14 mouse cellular contexts compared by ENCODE assay signal in genomic region chr6:7600228-7600627, GRCm38 (mm10). TPM values are rescaled to one million over a fixed set of nuclear protein-coding genes. Genes with fewer than 3 reads are reported as not detected.
DNase-seq lines count a peak whose midpoint lies in the region; TF ChIP-seq lines count a peak whose summit lies in the region.
"Had no signal": no experiment of that assay in that cellular context is flagged by ENCODE, and none has a peak within 500 bp of the region (broad histone marks: within the 10 kb centered on the region; RNA-seq: fewer than 3 reads in every experiment).

No protein-coding gene starts in this region.

- H3K27me3 ChIP-seq in heart, adult 2 months (ENCODE audit: control insufficient read depth, insufficient read depth, low read length), result no peaks in the 10 kb centered on the region
- no peaks in the 10 kb centered on the region; a peak in 1 of 4 replicates for H3K27me3 ChIP-seq in MEL (ENCODE audit: control insufficient read depth in 1 of 2, insufficient read depth in 2 of 2, low read length in 2 of 2)
- H3K27me3 ChIP-seq: forebrain, embryonic 13.5 days; hindbrain, embryonic 15.5 days; lung, embryonic 15.5 days had no signal

- TF ChIP-seq RAD21 in MEL (IDR thresholded peaks at IDR 0.05; ENCODE audit: low read depth, low read length), result peak; percentile 24

- no peak for DNase-seq in heart, adult 2 months
- DNase-seq in heart, postnatal 4 days, result no peak
- DNase-seq in 3134 (ENCODE audit: extremely low read depth, insufficient read length, low spot score), result peak; percentile 39
- DNase-seq in MEL (ENCODE audit: low read depth, low spot score), result peak; percentile 16
- DNase-seq in embryo, embryonic 9.5 days (ENCODE audit: extremely low spot score), result peak; percentile 10
- no peak for DNase-seq in adrenal gland, postnatal 25 days
- no peak for DNase-seq in thymus, postnatal 10 days (ENCODE audit: low spot score in 2 of 2)
- DNase-seq in adrenal gland, adult 2 months, result no peak
- DNase-seq: cerebellum, postnatal 25 days; heart, adult 11 months; left cerebral cortex, postnatal 4 days had no signal

- no peak overlapping the region for H3K9ac ChIP-seq in heart, adult 2 months (ENCODE audit: low read depth, low read length)
- no peak overlapping the region for H3K9ac ChIP-seq in MEL (ENCODE audit: control insufficient read depth, low read depth, low read length, poor library complexity, severe bottlenecking)
- H3K9ac ChIP-seq: forebrain, embryonic 13.5 days; hindbrain, embryonic 15.5 days; lung, embryonic 15.5 days had no signal

- no peaks in the 10 kb centered on the region for H3K79me2 ChIP-seq in heart, adult 2 months (replicated peaks; ENCODE audit: control insufficient read depth, insufficient read depth, low read length)
- H3K79me2 ChIP-seq in MEL (ENCODE audit: control insufficient read depth, insufficient read depth, low read length, poor library complexity), result no peaks in the 10 kb centered on the region

- no peaks in the 10 kb centered on the region for H3K4me1 ChIP-seq in heart, adult 2 months (ENCODE audit: control insufficient read depth, insufficient read depth, low read length)
- no peaks in the 10 kb centered on the region for H3K4me1 ChIP-seq in MEL (ENCODE audit: control insufficient read depth in 1 of 2, insufficient read depth in 2 of 2, low read length in 2 of 2)
- H3K4me1 ChIP-seq: forebrain, embryonic 13.5 days; hindbrain, embryonic 15.5 days; lung, embryonic 15.5 days had no signal

- no peak overlapping the region for H3K27ac ChIP-seq in heart, adult 2 months
- no peak overlapping the region for H3K27ac ChIP-seq in MEL (ENCODE audit: control insufficient read depth, low read depth, low read length)
- H3K27ac ChIP-seq: forebrain, embryonic 13.5 days; hindbrain, embryonic 15.5 days; lung, embryonic 15.5 days had no signal

- no peaks in the 10 kb centered on the region for H3K9me3 ChIP-seq in MEL (replicated peaks; ENCODE audit: insufficient read depth, low read length)
- H3K9me3 ChIP-seq: forebrain, embryonic 13.5 days; hindbrain, embryonic 15.5 days; lung, embryonic 15.5 days had no signal

- peak; percentile 51 for TF ChIP-seq CTCF in heart, adult 2 months (IDR thresholded peaks at IDR 0.05)
- peak in 1 of 3 experiments; percentile 37; a peak in 2 of 6 replicates for TF ChIP-seq CTCF in MEL (IDR thresholded peaks at IDR 0.05 in 2 of 3, conservative IDR thresholded peaks at IDR 0.05 in 1 of 3; ENCODE audit: control insufficient read depth in 1 of 3, insufficient read depth in 1 of 3, low read depth in 2 of 3, low read length in 3 of 3, poor library complexity in 1 of 3, severe bottlenecking in 1 of 3)

- H3K4me3 ChIP-seq in heart, adult 2 months, result no peak overlapping the region
- no peak overlapping the region for H3K4me3 ChIP-seq in MEL (ENCODE audit: control insufficient read depth in 1 of 2, insufficient read depth in 1 of 2, low read depth in 2 of 2, low read length in 2 of 2)
- H3K4me3 ChIP-seq: forebrain, embryonic 13.5 days; hindbrain, embryonic 15.5 days; lung, embryonic 15.5 days had no signal

- 33% methylated on average over 2 of the region's 2 CpGs for WGBS in heart, adult 2 months

- TF ChIP-seq EP300 in heart, adult 2 months (IDR thresholded peaks at IDR 0.05; ENCODE audit: insufficient read depth, low read depth, low read length), result no peak
- no peak for TF ChIP-seq EP300 in MEL (IDR thresholded peaks at IDR 0.05; ENCODE audit: low read depth in 1 of 2, low read length in 2 of 2)

- no peak for TF ChIP-seq POLR2A in heart, adult 2 months (IDR thresholded peaks at IDR 0.05; ENCODE audit: insufficient read depth, low read depth, low read length)
- TF ChIP-seq POLR2A in MEL (IDR thresholded peaks at IDR 0.05; ENCODE audit: control insufficient read depth in 1 of 2, insufficient read depth in 1 of 2, low read depth in 1 of 2, low read length in 2 of 2, poor library complexity in 1 of 2), result no peak

- H3K36me3 ChIP-seq in heart, adult 2 months (ENCODE audit: control insufficient read depth, insufficient read depth, low read length), result no peaks in the 10 kb centered on the region
- no peaks in the 10 kb centered on the region for H3K36me3 ChIP-seq in MEL (ENCODE audit: control insufficient read depth in 1 of 2, insufficient read depth in 2 of 2, low read length in 2 of 2)
- H3K36me3 ChIP-seq: hindbrain, embryonic 15.5 days; lung, embryonic 15.5 days had no signal

- intact Hi-C loops in heart, adult 2 months (cut with DNase I), result no loop called here

TF ChIP-seq in MEL, 35 proteins besides CTCF, POLR2A, EP300 and RAD21:
- TF ChIP-seq SMC3 (IDR thresholded peaks at IDR 0.05; ENCODE audit: low read depth, low read length), result peak; percentile 45
- no peak for TF ChIP-seq TCF12 (IDR thresholded peaks at IDR 0.05; ENCODE audit: low read depth, low read length)
- no peak for TF ChIP-seq CHD2 (IDR thresholded peaks at IDR 0.05; ENCODE audit: low read length)
- no peak for TF ChIP-seq MEF2A (IDR thresholded peaks at IDR 0.05; ENCODE audit: extremely low read depth, insufficient replicate concordance, low read depth, low read length, poor library complexity, severe bottlenecking)

RNA-seq across cellular contexts. Expression of gene Tac1, which starts 45.5 kb away (rescaled TPM):
- total RNA-seq in heart, adult 2 months (2021), result under 1 TPM; 0.29 to 0.32 TPM
- polyA plus RNA-seq in heart, adult 2 months (2012; rRNA removed), result 0.96 TPM in 1 of 2 replicates, not detected in the other
- not detected for total RNA-seq in heart, postnatal 4 days (2021)
- total RNA-seq in MEL (2012; rRNA removed), result not detected in 2 replicates
- polyA plus RNA-seq in MEL (2012; ENCODE audit: insufficient read depth in 1 of 2, insufficient read length in 2 of 2, low read depth in 1 of 2, low replicate concordance in 2 of 2, missing spikeins in 1 of 2), result not detected
- not detected in 2 replicates for total RNA-seq in adrenal gland, postnatal 25 days (2021)
- total RNA-seq in adrenal gland, adult 2 months (2021), result not detected
- not detected in 2 replicates for polyA plus RNA-seq in adrenal gland, adult 2 months (2012; rRNA removed)

Comparison
In these comparisons a context has a peak if more than half of its experiments do, and no peak if none do; other contexts are left out.
1. DNase-seq: peak in 3134 (single experiment), MEL (single experiment) and embryo, embryonic 9.5 days (single experiment); none in heart, adult 2 months (0 of 2), heart, postnatal 4 days (single experiment), adrenal gland, postnatal 25 days (single experiment), thymus, postnatal 10 days (0 of 2) and adrenal gland, adult 2 months (single experiment).